ENCODE assay signal across 16 mouse cellular contexts in the genomic region with DNA sequence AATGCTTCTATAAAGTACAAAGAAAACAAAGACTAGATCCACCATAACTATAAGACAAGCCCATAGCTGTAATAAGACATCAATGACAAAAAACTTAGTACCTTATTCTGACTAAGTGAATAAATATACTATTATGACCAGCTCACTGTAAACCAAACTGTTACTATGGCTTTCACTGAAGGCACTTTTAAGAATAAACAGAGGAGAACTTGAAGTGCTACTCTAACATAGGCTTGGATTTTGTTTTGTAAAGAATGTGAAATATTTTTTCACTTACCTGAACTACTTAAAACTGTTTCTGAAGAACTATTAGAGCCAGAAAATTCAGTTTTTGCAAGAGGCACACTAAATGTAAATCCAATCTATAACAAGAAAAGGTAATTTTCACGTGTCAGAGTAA.
"Had no signal": no experiment of that assay in that cellular context is flagged by ENCODE, and none has a peak within 500 bp of the region (broad histone marks: within the 10 kb centered on the region; RNA-seq: fewer than 3 reads in every experiment).

No protein-coding gene starts in this region.

- H3K4me3 ChIP-seq: neural tube, embryonic 13.5 days; neural tube, embryonic 15.5 days; stomach, embryonic 15.5 days had no signal

- H3K9ac ChIP-seq: neural tube, embryonic 13.5 days; neural tube, embryonic 15.5 days; stomach, embryonic 15.5 days had no signal

- H3K27ac ChIP-seq: neural tube, embryonic 13.5 days; neural tube, embryonic 15.5 days; stomach, embryonic 15.5 days; stomach, postnatal 0 days had no signal

- DNase-seq: retina, postnatal 1 day; right cerebral cortex, adult 18-20 months; right cerebral cortex, postnatal 14 days; right cerebral cortex, postnatal 25 days; right cerebral cortex, postnatal 4 days; spleen, adult 18-20 months; thymus, adult 18-20 months; thymus, adult 2 months; thymus, postnatal 14 days; thymus, postnatal 25 days; thymus, postnatal 36 days; thymus, postnatal 4 days had no signal

- H3K4me2 ChIP-seq: neural tube, embryonic 13.5 days; neural tube, embryonic 15.5 days; stomach, embryonic 15.5 days had no signal

- H3K4me1 ChIP-seq: neural tube, embryonic 15.5 days; stomach, embryonic 15.5 days had no signal

- H3K27me3 ChIP-seq: neural tube, embryonic 13.5 days; neural tube, embryonic 15.5 days; stomach, embryonic 15.5 days had no signal

- H3K9me3 ChIP-seq: neural tube, embryonic 13.5 days; neural tube, embryonic 15.5 days; stomach, embryonic 15.5 days had no signal
